Mouse (Mus musculus) lung, embryonic 15.5 days (tissue): ENCODE measurements at regions not wholly inside any gene's neighbourhood (a gene's known extent, or its start where the extent isn't known, plus 50 kb on each side); places are given as distances from the start of the nearest gene placed in this dataset.

Experiments used
- ATAC-seq: fragments of 200-750 bp; cut with Nextera tagmentation; 2 replicates; pipeline ENCODE4 v1.8.0; 2017; ENCODE audit warnings: moderate number of reproducible peaks, borderline replicate concordance; ENCODE audit not compliant: low FRiP score, low TSS enrichment; ENCODE audit errors: extremely low read depth
- H3K27ac ChIP-seq: fragments of 300-500 bp; sonication (generic); 2 replicates; pipeline ENCODE4 v1.5.1; 2015; ENCODE audit warnings: moderate library complexity, mild to moderate bottlenecking, inconsistent platforms
- H3K27me3 ChIP-seq: fragments of 300-500 bp; sonication (generic); 2 replicates; pipeline ENCODE4 v1.6.1; 2015; ENCODE audit warnings: inconsistent platforms
- H3K36me3 ChIP-seq: fragments of 300-500 bp; sonication (generic); 2 replicates; pipeline ENCODE4 v1.6.1; 2015; ENCODE audit warnings: inconsistent platforms
- H3K4me1 ChIP-seq: fragments of 300-500 bp; sonication (generic); 2 replicates; pipeline ENCODE4 v1.6.1; 2015; ENCODE audit warnings: inconsistent platforms
- H3K4me2 ChIP-seq: fragments of 300-500 bp; sonication (generic); 2 replicates; pipeline ENCODE4 v1.6.1; 2015; ENCODE audit warnings: inconsistent platforms, mild to moderate bottlenecking, moderate library complexity
- H3K4me3 ChIP-seq: fragments of 300-500 bp; sonication (generic); 2 replicates; pipeline ENCODE4 v1.5.1; 2015; ENCODE audit warnings: mild to moderate bottlenecking, inconsistent platforms
- H3K9ac ChIP-seq: fragments of 300-500 bp; sonication (generic); 2 replicates; pipeline ENCODE4 v1.6.1; 2015; ENCODE audit warnings: inconsistent platforms
- H3K9me3 ChIP-seq: fragments of 300-500 bp; sonication (generic); 2 replicates; pipeline ENCODE4 v1.6.1; 2016; ENCODE audit warnings: inconsistent platforms
- WGBS: fragments of 180-500 bp; shearing (Covaris S2); methylation state at CpG from one replicate; pipeline ENCODE4 v1.1.7; 2015; 5-methylcytosine and 5-hydroxymethylcytosine counted together

DNA sequence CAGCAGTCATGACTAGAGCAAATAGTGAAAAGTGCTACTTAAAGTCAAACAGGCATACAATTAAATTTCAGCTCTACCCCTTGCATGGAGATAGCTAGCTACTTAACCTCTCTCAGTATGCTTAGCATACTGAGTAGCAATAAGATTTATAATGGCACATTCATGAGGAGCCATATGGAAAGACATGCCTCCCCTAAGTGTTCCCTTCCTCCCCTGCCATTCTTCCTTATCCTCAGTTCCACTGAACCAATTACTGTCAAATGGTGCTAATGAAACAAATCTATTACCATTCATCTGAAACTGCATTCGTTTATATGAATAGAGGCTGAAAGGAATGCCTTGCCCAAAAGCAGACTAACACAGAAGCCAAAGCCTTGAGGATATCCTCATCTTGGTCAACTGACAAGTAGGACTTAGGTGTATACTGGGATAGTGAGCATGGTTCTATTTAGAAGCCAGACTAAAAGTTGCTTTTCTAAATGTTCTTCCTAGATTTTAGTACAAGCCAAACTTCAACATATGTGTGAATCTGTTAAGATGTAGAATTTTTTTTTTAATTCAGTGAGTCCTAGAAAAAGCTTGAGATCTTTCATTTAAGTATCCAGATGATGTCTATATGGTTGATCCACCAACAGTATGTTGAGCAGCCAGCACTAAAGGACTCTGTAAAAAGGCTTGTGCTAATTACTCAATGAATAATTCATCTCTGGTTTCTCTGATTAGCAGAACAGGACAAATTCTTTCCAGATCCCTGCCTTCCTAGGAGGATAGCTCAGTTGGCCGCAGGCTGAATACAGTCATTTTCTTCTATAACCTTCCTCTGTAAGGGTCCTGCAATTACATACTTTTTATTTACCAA, 368.7 kb downstream of the Tmem135 start:
- H3K27ac ChIP-seq, result no peak overlapping the region

DNA sequence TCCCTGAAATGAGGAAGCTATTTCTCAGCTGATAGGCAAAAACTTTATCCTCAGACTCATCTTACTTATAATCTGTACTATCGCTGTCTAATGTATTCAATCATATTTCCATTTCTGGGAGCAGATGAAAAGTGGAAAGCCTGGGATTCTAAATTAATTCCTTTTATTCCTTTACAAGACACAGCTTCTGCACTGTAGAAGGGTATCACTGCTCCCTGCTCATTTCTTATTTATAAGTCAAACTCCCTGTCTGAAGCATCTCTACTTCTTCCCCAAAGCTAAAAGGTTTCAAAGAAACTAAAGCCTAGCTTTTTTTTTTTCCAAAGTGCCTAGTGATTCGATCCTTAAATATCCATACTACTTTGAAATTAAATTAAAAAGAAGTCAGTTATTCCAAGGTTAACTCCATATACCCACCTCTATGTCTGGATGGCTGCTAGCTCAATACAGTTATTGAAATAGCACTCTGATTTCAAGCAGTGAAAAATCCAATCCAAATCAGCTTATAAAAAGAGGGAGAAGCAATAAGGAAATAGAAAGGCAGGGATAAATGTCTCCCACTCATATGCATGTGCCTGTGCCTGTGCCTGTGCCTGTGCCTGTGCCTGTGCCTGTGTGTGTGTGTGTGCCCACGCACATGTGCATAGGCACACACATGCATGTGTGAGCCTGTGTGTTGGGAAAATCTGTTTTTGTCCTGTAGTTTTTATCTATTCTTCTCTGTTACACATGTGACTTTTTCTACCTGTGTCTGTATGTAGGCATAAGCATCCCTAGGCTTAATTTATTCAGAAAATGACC, 380.6 kb downstream of the Tmem135 start:
- H3K4me2 ChIP-seq, result no peak overlapping the region
- H3K9me3 ChIP-seq, result no peaks in the 10 kb centered on the region
- H3K36me3 ChIP-seq, result no peaks in the 10 kb centered on the region
- H3K4me1 ChIP-seq, result no peaks in the 10 kb centered on the region
- no peak overlapping the region for H3K4me3 ChIP-seq
- ATAC-seq, result no peak
- no peak overlapping the region for H3K9ac ChIP-seq
- no peak overlapping the region for H3K27ac ChIP-seq
- no peaks in the 10 kb centered on the region for H3K27me3 ChIP-seq
- 75% methylated on average over 3 of the region's 3 CpGs for WGBS

More for the DNA sequence above, 368.7 kb downstream of the Tmem135 start:
- ATAC-seq, result no peak
- H3K27me3 ChIP-seq, result no peaks in the 10 kb centered on the region
- no peak overlapping the region for H3K9ac ChIP-seq
- no peaks in the 10 kb centered on the region for H3K36me3 ChIP-seq
- no peak overlapping the region for H3K4me3 ChIP-seq
- WGBS, result 82% methylated on average over 2 of the region's 2 CpGs
- no peaks in the 10 kb centered on the region for H3K9me3 ChIP-seq
- H3K4me2 ChIP-seq, result no peak overlapping the region
- no peaks in the 10 kb centered on the region for H3K4me1 ChIP-seq

GRCm38 (mm10) chr7:88998815-88999392, 405.1 kb downstream of the Tmem135 start:
- no peaks in the 10 kb centered on the region for H3K4me1 ChIP-seq
- no peak for ATAC-seq
- no peak overlapping the region for H3K9ac ChIP-seq
- no peaks in the 10 kb centered on the region for H3K27me3 ChIP-seq
- H3K9me3 ChIP-seq, result no peaks in the 10 kb centered on the region
- no peak overlapping the region for H3K4me2 ChIP-seq
- H3K4me3 ChIP-seq, result no peak overlapping the region
- no peaks in the 10 kb centered on the region for H3K36me3 ChIP-seq
- no peak overlapping the region for H3K27ac ChIP-seq
- WGBS, result 74% methylated on average over 4 of the region's 4 CpGs

DNA sequence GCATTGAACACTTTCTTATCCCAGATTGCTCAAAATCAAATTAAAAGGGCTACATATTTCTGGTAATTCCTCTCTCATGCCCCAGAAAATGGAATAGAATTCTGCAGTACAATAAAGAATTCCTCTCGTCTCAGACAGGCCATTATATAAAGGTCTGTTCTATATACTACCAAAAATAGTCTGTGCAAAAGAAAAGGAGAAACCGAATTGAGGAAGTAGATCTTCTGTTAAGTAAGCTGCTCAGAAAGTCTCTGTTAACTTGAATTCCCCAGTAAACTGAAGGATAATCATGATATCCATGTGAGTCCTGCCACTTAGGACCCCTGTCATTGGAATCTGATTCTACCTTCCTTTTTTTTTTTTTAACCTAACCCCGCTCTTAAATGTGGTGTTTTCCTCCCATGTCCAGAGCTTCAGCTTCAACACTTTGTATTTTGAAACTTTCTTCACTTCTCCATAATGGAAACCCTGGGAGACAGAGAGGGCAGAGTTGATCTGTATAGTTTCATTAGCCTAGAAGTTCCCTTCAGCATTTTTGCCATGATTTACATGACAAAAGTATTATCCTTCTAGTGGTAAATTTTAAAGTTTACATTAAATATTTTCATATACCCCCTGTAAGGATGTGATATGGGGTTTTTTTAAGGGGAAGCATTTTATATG, 406.1 kb downstream of the Tmem135 start:
- Histone ChIP-seq H3K4me2 (no peak overlapping the region), H3K27ac (no peak overlapping the region), H3K9me3 (no peaks in the 10 kb centered on the region), H3K4me1 (no peaks in the 10 kb centered on the region), H3K9ac (no peak overlapping the region), H3K36me3 (no peaks in the 10 kb centered on the region), H3K4me3 (no peak overlapping the region), H3K27me3 (no peaks in the 10 kb centered on the region)
- no peak for ATAC-seq
- 79% methylated on average over 3 of the region's 3 CpGs for WGBS

DNA sequence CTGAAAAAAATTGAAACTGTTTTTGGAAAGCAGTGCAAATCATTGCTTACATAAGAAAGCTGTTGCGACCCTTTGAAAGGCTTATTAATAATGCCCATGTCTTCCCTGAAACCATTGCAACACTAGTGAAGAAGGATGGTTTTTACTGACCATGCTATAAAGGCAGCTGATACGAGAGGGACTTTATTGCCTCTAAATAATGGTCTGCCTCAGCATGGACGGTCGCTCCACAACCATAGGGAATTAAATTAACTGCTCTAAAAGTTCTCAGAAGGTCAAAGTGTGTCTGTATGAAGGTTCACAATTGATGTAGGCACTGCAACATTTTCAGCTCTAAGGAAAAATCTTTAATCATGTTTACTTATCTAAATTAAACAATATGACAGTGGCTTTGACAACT, 429.6 kb downstream of the Tmem135 start:
- Histone ChIP-seq H3K4me1 (no peaks in the 10 kb centered on the region), H3K9me3 (no peaks in the 10 kb centered on the region), H3K4me3 (no peak overlapping the region), H3K9ac (no peak overlapping the region), H3K36me3 (no peaks in the 10 kb centered on the region), H3K27me3 (no peaks in the 10 kb centered on the region), H3K27ac (no peak overlapping the region), H3K4me2 (no peak overlapping the region)
- ATAC-seq, result no peak
- 58% methylated on average over 4 of the region's 4 CpGs for WGBS

DNA sequence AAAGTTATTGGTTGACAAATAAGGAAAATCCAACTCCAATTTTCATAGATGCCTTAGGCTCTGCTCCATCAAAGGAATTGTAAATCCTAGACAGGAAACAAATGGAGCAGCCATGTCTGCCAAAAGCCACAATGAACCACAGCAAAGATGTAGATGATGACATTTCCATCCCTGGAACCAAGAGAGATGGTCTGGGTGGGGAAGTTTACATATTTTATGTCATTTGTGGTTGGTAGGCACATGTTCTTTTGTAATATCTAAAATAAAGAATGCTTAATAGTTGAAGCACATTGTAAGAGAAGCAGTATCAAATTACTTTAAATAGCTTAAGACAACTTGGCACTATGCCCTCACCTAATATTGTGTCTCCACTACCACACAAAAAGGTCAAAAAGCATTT, 443.2 kb downstream of the Tmem135 start:
- no peak for ATAC-seq
- Histone ChIP-seq H3K27me3 (no peaks in the 10 kb centered on the region), H3K27ac (no peak overlapping the region), H3K4me1 (0 out of 2 replicates have a peak, but pooled peaks cover 4% of the 10 kb centered on the region), H3K4me3 (no peak overlapping the region), H3K36me3 (no peaks in the 10 kb centered on the region), H3K4me2 (no peak overlapping the region), H3K9ac (no peak overlapping the region), H3K9me3 (no peaks in the 10 kb centered on the region)

- Histone ChIP-seq H3K27me3 (no peaks in the 10 kb centered on the region), H3K4me2 (no peak overlapping the region), H3K36me3 (no peaks in the 10 kb centered on the region), H3K9ac (no peak overlapping the region), H3K27ac (no peak overlapping the region), H3K4me1 (0 out of 2 replicates have a peak, but pooled peaks cover 4% of the 10 kb centered on the region), H3K9me3 (no peaks in the 10 kb centered on the region), H3K4me3 (no peak overlapping the region)
- WGBS, result 69% methylated on average over 4 of the region's 4 CpGs
- ATAC-seq, result no peak
Measured at GRCm38 (mm10) chr7:88960190-88960589, 443.8 kb downstream of the Tmem135 start.

DNA sequence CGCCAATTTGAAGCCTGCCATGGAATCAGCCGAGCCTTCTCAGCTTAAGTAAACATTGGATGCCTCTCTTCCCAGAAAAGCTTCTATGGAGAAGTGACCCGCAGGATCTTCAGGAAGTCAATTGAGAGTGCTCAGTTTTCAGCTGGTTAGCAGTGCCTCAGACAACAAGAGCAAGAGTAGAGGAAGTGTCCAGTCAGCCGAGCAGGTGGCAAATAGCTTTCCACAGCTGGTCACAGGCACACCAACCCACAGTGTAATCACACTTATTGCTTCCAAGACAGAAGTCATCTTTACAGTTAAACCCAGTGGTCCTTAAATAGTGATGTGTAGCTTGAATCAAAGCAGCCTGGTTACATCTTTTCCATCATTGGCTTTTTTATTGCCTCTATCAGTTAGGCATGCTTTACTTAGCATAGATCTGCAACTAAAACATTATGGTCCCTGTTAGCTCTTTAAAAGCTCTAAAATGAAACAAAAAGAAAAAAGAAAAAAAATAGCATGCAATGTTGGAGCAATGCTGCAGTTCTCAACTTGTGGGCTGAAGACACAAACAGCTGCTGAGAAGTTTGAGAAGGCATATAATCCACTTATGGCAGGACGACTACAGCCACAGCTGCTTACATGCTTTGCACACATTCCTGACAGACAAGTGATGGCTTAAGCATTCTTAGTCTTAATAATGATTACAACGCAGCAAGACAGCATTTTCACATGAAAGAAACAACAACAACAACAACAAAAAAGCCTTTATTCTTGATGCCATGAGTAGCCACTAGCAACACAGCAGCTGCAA, 444.5 kb downstream of the Tmem135 start:
- H3K9ac ChIP-seq, result no peak overlapping the region
- H3K4me2 ChIP-seq, result no peak overlapping the region
- H3K36me3 ChIP-seq, result no peaks in the 10 kb centered on the region
- no peaks in the 10 kb centered on the region for H3K9me3 ChIP-seq
- WGBS, result 18% methylated on average over 6 of the region's 6 CpGs
- no peaks in the 10 kb centered on the region for H3K27me3 ChIP-seq
- no peak overlapping the region for H3K4me3 ChIP-seq
- ATAC-seq, result 0 out of 2 replicates have a peak, but pooled peaks have one; percentile 19
- 0 out of 2 replicates have a peak, but pooled peaks cover 4% of the 10 kb centered on the region for H3K4me1 ChIP-seq
- H3K27ac ChIP-seq, result no peak overlapping the region

DNA sequence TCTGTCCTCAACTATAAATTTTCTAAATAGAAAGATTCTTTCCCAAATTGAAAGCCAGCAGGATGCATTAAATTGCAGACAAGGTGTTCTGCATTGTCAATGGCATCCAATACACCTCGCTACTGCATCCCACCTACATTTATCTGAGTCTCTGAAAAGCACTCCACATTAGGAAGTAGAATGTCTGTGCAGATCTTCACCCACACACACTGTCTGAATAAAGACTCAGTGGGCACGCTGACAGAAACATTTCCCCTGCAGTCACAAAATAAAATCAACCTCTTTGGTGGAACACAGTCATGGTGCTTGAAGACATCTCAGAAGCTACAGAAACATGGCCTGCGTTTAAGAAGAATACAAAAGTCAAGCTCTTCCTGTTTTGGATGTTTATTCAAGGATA, 449.0 kb downstream of the Tmem135 start:
- Histone ChIP-seq H3K27ac (no peak overlapping the region), H3K27me3 (no peaks in the 10 kb centered on the region), H3K4me2 (no peak overlapping the region), H3K9me3 (no peaks in the 10 kb centered on the region), H3K4me3 (no peak overlapping the region), H3K36me3 (no peaks in the 10 kb centered on the region), H3K9ac (no peak overlapping the region), H3K4me1 (0 out of 2 replicates have a peak, but pooled peaks cover under 1% of the 10 kb centered on the region)
- ATAC-seq, result no peak
- WGBS, result 71% methylated on average over 3 of the region's 3 CpGs

- no peak overlapping the region for H3K27ac ChIP-seq
- no peak overlapping the region for H3K9ac ChIP-seq
- H3K27me3 ChIP-seq, result no peaks in the 10 kb centered on the region
- no peak overlapping the region for H3K4me3 ChIP-seq
- no peaks in the 10 kb centered on the region for H3K36me3 ChIP-seq
- no peaks in the 10 kb centered on the region for H3K9me3 ChIP-seq
- no peak for ATAC-seq
- H3K4me2 ChIP-seq, result no peak overlapping the region
- H3K4me1 ChIP-seq, result no peaks in the 10 kb centered on the region
Measured at GRCm38 (mm10) chr7:88945338-88945737, 458.7 kb downstream of the Tmem135 start.

- H3K27me3 ChIP-seq, result no peaks in the 10 kb centered on the region
- no peaks in the 10 kb centered on the region for H3K9me3 ChIP-seq
- no peaks in the 10 kb centered on the region for H3K36me3 ChIP-seq
- ATAC-seq, result no peak
- no peak overlapping the region for H3K4me3 ChIP-seq
- H3K9ac ChIP-seq, result no peak overlapping the region
- WGBS, result 54% methylated on average over 2 of the region's 2 CpGs
- no peak overlapping the region for H3K27ac ChIP-seq
- H3K4me2 ChIP-seq, result no peak overlapping the region
- H3K4me1 ChIP-seq, result no peaks in the 10 kb centered on the region
Measured at GRCm38 (mm10) chr7:88944936-88945335, 459.1 kb downstream of the Tmem135 start.
